ENCODE assay signal across 8 mouse cellular contexts in genomic region chr10:79834769-79835398, GRCm38 (mm10). TPM values are rescaled to one million over a fixed set of nuclear protein-coding genes. Genes with fewer than 3 reads are reported as not detected.
DNase-seq lines count a peak whose midpoint lies in the region; ATAC-seq and TF ChIP-seq lines count a peak whose summit lies in the region.

No protein-coding gene starts in this region.

- no peak overlapping the region for H3K4me3 ChIP-seq in heart, adult 2 months
- H3K4me3 ChIP-seq in kidney, adult 2 months (ENCODE audit: insufficient read depth, low read depth, low read length), result no peak overlapping the region
- H3K4me3 ChIP-seq in liver, embryonic 15.5 days (replicated peaks), result no peak overlapping the region
- H3K4me3 ChIP-seq in neural tube, embryonic 11.5 days (ENCODE audit: low read depth, low read length), result no peak overlapping the region

- H3K79me2 ChIP-seq in heart, adult 2 months (replicated peaks; ENCODE audit: control insufficient read depth, insufficient read depth, low read length), result no peaks in the 10 kb centered on the region

- H3K27me3 ChIP-seq in Patski, result no peaks in the 10 kb centered on the region
- no peaks in the 10 kb centered on the region for H3K27me3 ChIP-seq in heart, adult 2 months (ENCODE audit: control insufficient read depth, insufficient read depth, low read length)
- no peaks in the 10 kb centered on the region for H3K27me3 ChIP-seq in kidney, adult 2 months (replicated peaks; ENCODE audit: control insufficient read depth, insufficient read depth, low read length)
- H3K27me3 ChIP-seq in liver, embryonic 15.5 days, result no peaks in the 10 kb centered on the region; the same call in 1 of the 2 replicates
- H3K27me3 ChIP-seq in neural tube, embryonic 11.5 days (ENCODE audit: control insufficient read depth, insufficient read depth, low read length), result no peaks in the 10 kb centered on the region

- WGBS in heart, adult 2 months, result 18% methylated on average over 9 of the region's 9 CpGs
- 16% methylated on average over 9 of the region's 9 CpGs for WGBS in kidney, adult 2 months
- 23% methylated on average over 9 of the region's 9 CpGs for WGBS in liver, embryonic 15.5 days (ENCODE audit: insufficient replicate concordance)
- 26% methylated on average over 9 of the region's 9 CpGs for WGBS in neural tube, embryonic 11.5 days

- H3K4me1 ChIP-seq in heart, adult 2 months (ENCODE audit: control insufficient read depth, insufficient read depth, low read length), result peaks cover 3% of the 10 kb centered on the region
- H3K4me1 ChIP-seq in kidney, adult 2 months (ENCODE audit: control insufficient read depth, insufficient read depth, low read length), result peaks cover 4% of the 10 kb centered on the region; the same call in 1 of the 2 replicates
- no peaks in the 10 kb centered on the region for H3K4me1 ChIP-seq in liver, embryonic 15.5 days (replicated peaks)
- H3K4me1 ChIP-seq in neural tube, embryonic 11.5 days (ENCODE audit: control insufficient read depth, insufficient read depth, low read length), result no peaks in the 10 kb centered on the region

- no peaks in the 10 kb centered on the region for H3K9me3 ChIP-seq in liver, embryonic 15.5 days (replicated peaks)
- no peaks in the 10 kb centered on the region for H3K9me3 ChIP-seq in neural tube, embryonic 11.5 days (ENCODE audit: control insufficient read depth, low read length)

- H3K36me3 ChIP-seq in heart, adult 2 months (ENCODE audit: control insufficient read depth, insufficient read depth, low read length), result no peaks in the 10 kb centered on the region
- no peaks in the 10 kb centered on the region for H3K36me3 ChIP-seq in kidney, adult 2 months (ENCODE audit: control insufficient read depth, insufficient read depth, low read length)
- no peaks in the 10 kb centered on the region for H3K36me3 ChIP-seq in liver, embryonic 15.5 days (replicated peaks)
- H3K36me3 ChIP-seq in neural tube, embryonic 11.5 days (ENCODE audit: control insufficient read depth, insufficient read depth, low read length), result no peaks in the 10 kb centered on the region

- DNase-seq in A20 (ENCODE audit: low read depth, low spot score), result peak; percentile 76
- DNase-seq in Patski (ENCODE audit: low read depth, low spot score), result no peak
- DNase-seq in cerebellum, postnatal 36 days, result peak; percentile 77 to 78
- DNase-seq in heart, adult 2 months, result peak; percentile 75 to 85
- DNase-seq in kidney, adult 2 months, result peak; percentile 74
- peak; percentile 85 for DNase-seq in neural tube, embryonic 11.5 days (ENCODE audit: low spot score)
- DNase-seq in thymus, postnatal 0 days (ENCODE audit: low spot score), result peak; percentile 84

- no peak overlapping the region for H3K9ac ChIP-seq in heart, adult 2 months (ENCODE audit: low read depth, low read length)
- H3K9ac ChIP-seq in liver, embryonic 15.5 days, result no peak overlapping the region
- H3K9ac ChIP-seq in neural tube, embryonic 11.5 days (ENCODE audit: low read length), result no peak overlapping the region

- no peak overlapping the region for H3K4me2 ChIP-seq in liver, embryonic 15.5 days
- no peak overlapping the region for H3K4me2 ChIP-seq in neural tube, embryonic 11.5 days (ENCODE audit: low read depth)

- peak; percentile 67 for ATAC-seq in Patski
- peak; percentile 35; the same call in 1 of the 2 replicates for ATAC-seq in liver, embryonic 15.5 days (ENCODE audit: insufficient read depth)
- peak; percentile 53; the same call in 1 of the 2 replicates for ATAC-seq in neural tube, embryonic 11.5 days (ENCODE audit: insufficient read depth, low FRiP score, low TSS enrichment)

- intact Hi-C loops in heart, adult 2 months (cut with DNase I), result loop anchor here (1.0 to 5.0 kb wide), 4 partner anchors 32 to 122 kb away; no protein-coding TSS in a partner anchor

- no peak for TF ChIP-seq POLR2A in heart, adult 2 months (IDR thresholded peaks at IDR 0.05; ENCODE audit: insufficient read depth, low read depth, low read length)
- TF ChIP-seq POLR2A in kidney, adult 2 months (IDR thresholded peaks at IDR 0.05; ENCODE audit: low read depth, low read length), result no peak

- no peak overlapping the region for H3K27ac ChIP-seq in heart, adult 2 months
- H3K27ac ChIP-seq in kidney, adult 2 months (ENCODE audit: insufficient read depth, low read depth, low read length), result no peak overlapping the region
- no peak overlapping the region for H3K27ac ChIP-seq in liver, embryonic 15.5 days (replicated peaks)
- H3K27ac ChIP-seq in neural tube, embryonic 11.5 days (ENCODE audit: low read depth, low read length), result no peak overlapping the region

- TF ChIP-seq CTCF in Patski (IDR thresholded peaks at IDR 0.05), result no peak
- peak; percentile 90 for TF ChIP-seq CTCF in heart, adult 2 months (IDR thresholded peaks at IDR 0.05)
- TF ChIP-seq CTCF in kidney, adult 2 months (conservative IDR thresholded peaks at IDR 0.05; ENCODE audit: insufficient read depth, insufficient read length, low read depth, low read length), result peak; percentile 90

- POLR2A ChIA-PET in Patski (lab: Charles Lee), result interaction anchor here (0.6 kb wide), 1 partner anchor 14 kb away, joined by 3 read pairs; the partner anchor contains the start of gene Misp

- CTCF ChIA-PET in Patski (lab: Charles Lee), result interaction anchor here (0.5 to 2.2 kb wide), 19 partner anchors 9 to 123 kb away, joined by 3 to 7 read pairs (median 3); partner anchors contain the start of genes Arid3a, Kiss1r and Ptbp1

- in situ Hi-C loops in Patski (cut with MboI; ENCODE audit: low pct_unique_long_range_greater_than_20kb), result loop anchor here (5.0 to 10.0 kb wide), 2 partner anchors 87 to 120 kb away; partner anchors contain the start of gene R3hdm4

- peak; percentile 90; the same call in 1 of the 2 replicates for TF ChIP-seq EP300 in heart, adult 2 months (IDR thresholded peaks at IDR 0.05; ENCODE audit: insufficient read depth, low read depth, low read length)

RNA-seq across cellular contexts. Expression of gene Misp, which starts 14.1 kb away (rescaled TPM):
- polyA plus RNA-seq in Patski (2021), result 0.17 TPM
- total RNA-seq in heart, adult 2 months (2021), result under 1 TPM; 0.50 to 0.52 TPM
- 0.26 and 0.82 TPM in 2 replicates for polyA plus RNA-seq in heart, adult 2 months (2012; rRNA removed)
- polyA plus RNA-seq in kidney, adult 2 months (2012; rRNA removed), result 17.9 and 19.9 TPM in 2 replicates
- 0.50 TPM in 2 replicates for polyA plus RNA-seq in liver, embryonic 15.5 days (2015; fragmentation: Nextera tagmentation; extraction: Ambion mirVana)
- polyA plus RNA-seq in neural tube, embryonic 11.5 days (2014; fragmentation: Nextera tagmentation; extraction: Ambion mirVana), result 0.77 and 1.6 TPM in 2 replicates
- polyA plus RNA-seq in thymus, postnatal 0 days (2015; fragmentation: Nextera tagmentation; extraction: Ambion mirVana), result 7.5 and 10.5 TPM in 2 replicates

RNA-seq across cellular contexts. Expression of gene Ptbp1, which starts 19.3 kb away (rescaled TPM):
- polyA plus RNA-seq in Patski (2021), result 349 TPM
- total RNA-seq in heart, adult 2 months (2021), result 10 to 100 TPM; 43.9 to 51.8 TPM
- 47.5 and 52.6 TPM in 2 replicates for polyA plus RNA-seq in heart, adult 2 months (2012; rRNA removed)
- polyA plus RNA-seq in kidney, adult 2 months (2012; rRNA removed), result 184 and 198 TPM in 2 replicates
- polyA plus RNA-seq in liver, embryonic 15.5 days (2015; fragmentation: Nextera tagmentation; extraction: Ambion mirVana), result 120 and 133 TPM in 2 replicates
- 215 and 216 TPM in 2 replicates for polyA plus RNA-seq in neural tube, embryonic 11.5 days (2014; fragmentation: Nextera tagmentation; extraction: Ambion mirVana)
- 217 and 246 TPM in 2 replicates for polyA plus RNA-seq in thymus, postnatal 0 days (2015; fragmentation: Nextera tagmentation; extraction: Ambion mirVana)

RNA-seq across cellular contexts. Expression of gene Prtn3, which starts 39.4 kb away (rescaled TPM):
- polyA plus RNA-seq in Patski (2021), result 7.5 TPM
- total RNA-seq in heart, adult 2 months (2021), result 1 to 10 TPM in 1 of 2 experiments, under 1 TPM in 1; 0.55 to 1.2 TPM
- polyA plus RNA-seq in heart, adult 2 months (2012; rRNA removed), result 0.84 TPM in 1 of 2 replicates, not detected in the other
- polyA plus RNA-seq in kidney, adult 2 months (2012; rRNA removed), result 0.67 and 0.99 TPM in 2 replicates
- 112 and 131 TPM in 2 replicates for polyA plus RNA-seq in liver, embryonic 15.5 days (2015; fragmentation: Nextera tagmentation; extraction: Ambion mirVana)
- 12.5 and 13.7 TPM in 2 replicates for polyA plus RNA-seq in neural tube, embryonic 11.5 days (2014; fragmentation: Nextera tagmentation; extraction: Ambion mirVana)
- 1.7 TPM in 2 replicates for polyA plus RNA-seq in thymus, postnatal 0 days (2015; fragmentation: Nextera tagmentation; extraction: Ambion mirVana)

RNA-seq across cellular contexts. Expression of gene Plppr3, which starts 39.5 kb away (rescaled TPM):
- polyA plus RNA-seq in Patski (2021), result 34.6 TPM
- total RNA-seq in heart, adult 2 months (2021), result under 1 TPM; 0.20 to 0.31 TPM
- polyA plus RNA-seq in heart, adult 2 months (2012; rRNA removed), result 0.50 and 0.80 TPM in 2 replicates
- polyA plus RNA-seq in kidney, adult 2 months (2012; rRNA removed), result 2.7 and 3.2 TPM in 2 replicates
- 5.8 and 6.1 TPM in 2 replicates for polyA plus RNA-seq in liver, embryonic 15.5 days (2015; fragmentation: Nextera tagmentation; extraction: Ambion mirVana)
- polyA plus RNA-seq in neural tube, embryonic 11.5 days (2014; fragmentation: Nextera tagmentation; extraction: Ambion mirVana), result 142 and 156 TPM in 2 replicates
- 3.3 and 3.4 TPM in 2 replicates for polyA plus RNA-seq in thymus, postnatal 0 days (2015; fragmentation: Nextera tagmentation; extraction: Ambion mirVana)

RNA-seq across cellular contexts. Expression of gene Palm, which starts 41.5 kb away (rescaled TPM):
- 141 TPM for polyA plus RNA-seq in Patski (2021)
- 10 to 100 TPM; 51.4 to 55.6 TPM for total RNA-seq in heart, adult 2 months (2021)
- 31.4 and 36.6 TPM in 2 replicates for polyA plus RNA-seq in heart, adult 2 months (2012; rRNA removed)
- polyA plus RNA-seq in kidney, adult 2 months (2012; rRNA removed), result 110 and 121 TPM in 2 replicates
- 8.8 and 9.2 TPM in 2 replicates for polyA plus RNA-seq in liver, embryonic 15.5 days (2015; fragmentation: Nextera tagmentation; extraction: Ambion mirVana)
- polyA plus RNA-seq in neural tube, embryonic 11.5 days (2014; fragmentation: Nextera tagmentation; extraction: Ambion mirVana), result 150 and 155 TPM in 2 replicates
- polyA plus RNA-seq in thymus, postnatal 0 days (2015; fragmentation: Nextera tagmentation; extraction: Ambion mirVana), result 50.5 and 51.3 TPM in 2 replicates
